Comparison of ENCODE assay signal across 18 mouse cellular contexts in the genomic region with DNA sequence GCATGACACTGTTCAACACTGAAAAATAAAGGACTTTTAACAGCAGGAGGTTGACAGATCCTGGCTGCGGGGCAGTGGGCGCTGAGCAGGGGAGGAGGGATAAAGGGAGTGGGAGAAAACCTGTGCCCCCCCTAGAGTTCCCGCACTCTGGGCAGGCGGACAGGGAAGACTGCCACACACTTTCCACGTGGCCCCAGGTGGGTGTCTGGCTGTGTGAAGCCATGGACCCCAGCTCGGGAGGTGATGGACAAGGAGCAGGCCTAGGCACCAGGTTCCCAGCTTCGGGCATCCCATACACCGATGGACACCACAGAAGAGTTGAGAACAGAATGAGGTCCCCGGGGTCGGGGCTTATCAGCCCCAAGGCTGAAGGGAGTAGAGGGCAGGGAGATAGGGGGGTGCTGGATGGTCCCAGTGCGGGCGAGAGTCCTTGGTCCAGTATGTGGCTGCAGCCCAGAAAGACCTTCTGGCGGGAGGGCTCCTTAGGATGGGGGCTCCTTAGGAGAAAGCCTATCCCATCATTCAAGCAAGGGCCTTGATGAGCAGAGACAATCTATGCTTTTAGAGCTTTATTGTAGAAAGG.
A peak's percentile ranks its signal among the peaks of the same experiment; 100 is the strongest.
DNase-seq lines count a peak whose midpoint lies in the region; ATAC-seq lines count a peak whose summit lies in the region.
"Had no signal": no experiment of that assay in that cellular context is flagged by ENCODE, and none has a peak within 500 bp of the region (broad histone marks: within the 10 kb centered on the region; RNA-seq: fewer than 3 reads in every experiment).

No protein-coding gene starts in this region.

- no peak overlapping the region for H3K27ac ChIP-seq in forebrain, embryonic 12.5 days
- H3K27ac ChIP-seq in forebrain, embryonic 14.5 days (ENCODE audit: low read depth, low read length) = no peak overlapping the region
- no peak overlapping the region for H3K27ac ChIP-seq in midbrain, embryonic 13.5 days
- H3K27ac ChIP-seq in midbrain, embryonic 10.5 days (replicated peaks) = no peak overlapping the region
- no peak overlapping the region for H3K27ac ChIP-seq in embryonic facial prominence, embryonic 15.5 days (replicated peaks)
- H3K27ac ChIP-seq in hindbrain, embryonic 16.5 days (ENCODE audit: low read depth, low read length) = no peak overlapping the region
- H3K27ac ChIP-seq: embryonic facial prominence, embryonic 13.5 days; heart, embryonic 10.5 days; limb, embryonic 13.5 days; liver, embryonic 15.5 days had no signal

- H3K4me2 ChIP-seq in forebrain, embryonic 12.5 days = no peak overlapping the region
- H3K4me2 ChIP-seq in forebrain, embryonic 14.5 days (ENCODE audit: low read length) = no peak overlapping the region
- H3K4me2 ChIP-seq in midbrain, embryonic 13.5 days (replicated peaks) = no peak overlapping the region
- no peak overlapping the region for H3K4me2 ChIP-seq in embryonic facial prominence, embryonic 15.5 days (replicated peaks)
- no peak overlapping the region for H3K4me2 ChIP-seq in hindbrain, embryonic 16.5 days (ENCODE audit: low read length)
- H3K4me2 ChIP-seq: embryonic facial prominence, embryonic 13.5 days; limb, embryonic 13.5 days; liver, embryonic 15.5 days had no signal

- no peak for DNase-seq in forebrain, embryonic 14.5 days (ENCODE audit: low spot score)
- DNase-seq in midbrain, embryonic 10.5 days (ENCODE audit: low spot score) = no peak
- no peak for DNase-seq in urinary bladder, postnatal 4 days (ENCODE audit: low spot score in 2 of 2)
- DNase-seq in layer of hippocampus, adult 18-20 months (ENCODE audit: low spot score in 2 of 2) = no peak
- DNase-seq: adrenal gland, postnatal 10 days; cerebellum, adult 9-10 months; kidney, adult 2 months; kidney, postnatal 4 days had no signal

- no peak overlapping the region for H3K4me3 ChIP-seq in forebrain, embryonic 12.5 days (replicated peaks)
- H3K4me3 ChIP-seq in forebrain, embryonic 14.5 days (ENCODE audit: low read depth, low read length) = no peak overlapping the region
- no peak overlapping the region for H3K4me3 ChIP-seq in midbrain, embryonic 13.5 days (replicated peaks)
- H3K4me3 ChIP-seq in midbrain, embryonic 10.5 days = no peak overlapping the region
- H3K4me3 ChIP-seq in embryonic facial prominence, embryonic 15.5 days (replicated peaks) = no peak overlapping the region
- no peak overlapping the region for H3K4me3 ChIP-seq in hindbrain, embryonic 16.5 days (ENCODE audit: low read length)
- H3K4me3 ChIP-seq: embryonic facial prominence, embryonic 13.5 days; heart, embryonic 10.5 days; limb, embryonic 13.5 days; liver, embryonic 15.5 days had no signal

- no peak overlapping the region for H3K9ac ChIP-seq in forebrain, embryonic 12.5 days
- H3K9ac ChIP-seq in forebrain, embryonic 14.5 days (ENCODE audit: low read length) = no peak overlapping the region
- no peak overlapping the region for H3K9ac ChIP-seq in midbrain, embryonic 13.5 days (replicated peaks)
- H3K9ac ChIP-seq in embryonic facial prominence, embryonic 15.5 days = no peak overlapping the region
- no peak overlapping the region for H3K9ac ChIP-seq in hindbrain, embryonic 16.5 days (ENCODE audit: low read depth, low read length)
- H3K9ac ChIP-seq: embryonic facial prominence, embryonic 13.5 days; limb, embryonic 13.5 days; liver, embryonic 15.5 days had no signal

- WGBS in forebrain, embryonic 12.5 days = 81% methylated on average over 13 of the region's 13 CpGs
- WGBS in forebrain, embryonic 14.5 days = 68% methylated on average over 13 of the region's 13 CpGs
- 79% methylated on average over 13 of the region's 13 CpGs for WGBS in midbrain, embryonic 13.5 days
- 88% methylated on average over 13 of the region's 13 CpGs for WGBS in midbrain, embryonic 10.5 days
- 85% methylated on average over 13 of the region's 13 CpGs for WGBS in embryonic facial prominence, embryonic 15.5 days
- WGBS in hindbrain, embryonic 16.5 days = 80% methylated on average over 13 of the region's 13 CpGs

- no peaks in the 10 kb centered on the region for H3K27me3 ChIP-seq in forebrain, embryonic 12.5 days
- H3K27me3 ChIP-seq in forebrain, embryonic 14.5 days (replicated peaks; ENCODE audit: control insufficient read depth, insufficient read depth, low read length) = no peaks in the 10 kb centered on the region
- H3K27me3 ChIP-seq in midbrain, embryonic 13.5 days = no peaks in the 10 kb centered on the region
- H3K27me3 ChIP-seq in midbrain, embryonic 10.5 days (ENCODE audit: low read depth, poor library complexity, severe bottlenecking) = no peaks in the 10 kb centered on the region
- no peaks in the 10 kb centered on the region for H3K27me3 ChIP-seq in embryonic facial prominence, embryonic 15.5 days
- no peaks in the 10 kb centered on the region for H3K27me3 ChIP-seq in hindbrain, embryonic 16.5 days (replicated peaks; ENCODE audit: control insufficient read depth, insufficient read depth, low read length)
- H3K27me3 ChIP-seq: embryonic facial prominence, embryonic 13.5 days; limb, embryonic 13.5 days; liver, embryonic 15.5 days had no signal

- no peaks in the 10 kb centered on the region for H3K9me3 ChIP-seq in forebrain, embryonic 12.5 days
- H3K9me3 ChIP-seq in forebrain, embryonic 14.5 days (replicated peaks; ENCODE audit: control insufficient read depth, low read length) = no peaks in the 10 kb centered on the region
- no peaks in the 10 kb centered on the region for H3K9me3 ChIP-seq in midbrain, embryonic 13.5 days
- no peaks in the 10 kb centered on the region for H3K9me3 ChIP-seq in midbrain, embryonic 10.5 days (replicated peaks)
- no peaks in the 10 kb centered on the region for H3K9me3 ChIP-seq in embryonic facial prominence, embryonic 15.5 days (replicated peaks)
- H3K9me3 ChIP-seq in hindbrain, embryonic 16.5 days (ENCODE audit: control insufficient read depth, low read length) = no peaks in the 10 kb centered on the region
- H3K9me3 ChIP-seq: embryonic facial prominence, embryonic 13.5 days; G1E; heart, embryonic 10.5 days; limb, embryonic 13.5 days; liver, embryonic 15.5 days had no signal

- peak; percentile 30; the same call in 1 of the 2 replicates for ATAC-seq in forebrain, embryonic 12.5 days (ENCODE audit: low FRiP score)
- ATAC-seq in forebrain, embryonic 14.5 days = no peak
- peak; percentile 67 for ATAC-seq in midbrain, embryonic 13.5 days
- ATAC-seq in embryonic facial prominence, embryonic 15.5 days (ENCODE audit: insufficient number of reproducible peaks, low FRiP score, low TSS enrichment, low read depth) = peak; percentile 24; the same call in 1 of the 2 replicates
- ATAC-seq in hindbrain, embryonic 16.5 days = peak; percentile 37; the same call in 1 of the 2 replicates
- ATAC-seq: activated CD4-positive, CD25-positive, alpha-beta regulatory T cell, adult 4 months had no signal

- 0 out of 2 replicates have a peak, but pooled peaks cover 2% of the 10 kb centered on the region for H3K4me1 ChIP-seq in forebrain, embryonic 12.5 days
- no peaks in the 10 kb centered on the region for H3K4me1 ChIP-seq in forebrain, embryonic 14.5 days (ENCODE audit: control insufficient read depth, insufficient read depth, low read length)
- peaks cover 5% of the 10 kb centered on the region; the same call in 1 of the 2 replicates for H3K4me1 ChIP-seq in midbrain, embryonic 13.5 days (replicated peaks)
- no peaks in the 10 kb centered on the region; the same call in 1 of the 2 replicates for H3K4me1 ChIP-seq in midbrain, embryonic 10.5 days
- H3K4me1 ChIP-seq in embryonic facial prominence, embryonic 15.5 days = no peaks in the 10 kb centered on the region
- no peaks in the 10 kb centered on the region for H3K4me1 ChIP-seq in hindbrain, embryonic 16.5 days (ENCODE audit: control insufficient read depth, insufficient read depth, low read depth, low read length)
- H3K4me1 ChIP-seq: embryonic facial prominence, embryonic 13.5 days; heart, embryonic 10.5 days; limb, embryonic 13.5 days; liver, embryonic 15.5 days had no signal

- no peaks in the 10 kb centered on the region for H3K36me3 ChIP-seq in forebrain, embryonic 12.5 days (replicated peaks)
- no peaks in the 10 kb centered on the region for H3K36me3 ChIP-seq in forebrain, embryonic 14.5 days (ENCODE audit: control insufficient read depth, insufficient read depth, low read length)
- H3K36me3 ChIP-seq in midbrain, embryonic 13.5 days = no peaks in the 10 kb centered on the region
- no peaks in the 10 kb centered on the region for H3K36me3 ChIP-seq in midbrain, embryonic 10.5 days
- no peaks in the 10 kb centered on the region for H3K36me3 ChIP-seq in embryonic facial prominence, embryonic 15.5 days
- H3K36me3 ChIP-seq in hindbrain, embryonic 16.5 days (ENCODE audit: control insufficient read depth, insufficient read depth, low read length) = no peaks in the 10 kb centered on the region
- H3K36me3 ChIP-seq: embryonic facial prominence, embryonic 13.5 days; G1E; heart, embryonic 10.5 days; limb, embryonic 13.5 days; liver, embryonic 15.5 days had no signal
